Mouse (Mus musculus) lung, adult 2 months (tissue): ENCODE measurements around the gene Tceal3.

Experiments
- CTCF ChIP-seq: fragments of 200-500 bp; IDR thresholded peaks from 2 replicates; pipeline ENCODE4 v1.5.1; 2011; ENCODE audit warnings: mild to moderate bottlenecking, low read length, control low read depth; ENCODE audit not compliant: insufficient read depth
- POLR2A ChIP-seq: fragments of 200-500 bp; IDR thresholded peaks from 2 replicates; pipeline ENCODE4 v1.6.1; 2011; ENCODE audit warnings: low read depth, mild to moderate bottlenecking, control low read depth, low read length, borderline replicate concordance; ENCODE audit errors: extremely low read depth

DNA sequence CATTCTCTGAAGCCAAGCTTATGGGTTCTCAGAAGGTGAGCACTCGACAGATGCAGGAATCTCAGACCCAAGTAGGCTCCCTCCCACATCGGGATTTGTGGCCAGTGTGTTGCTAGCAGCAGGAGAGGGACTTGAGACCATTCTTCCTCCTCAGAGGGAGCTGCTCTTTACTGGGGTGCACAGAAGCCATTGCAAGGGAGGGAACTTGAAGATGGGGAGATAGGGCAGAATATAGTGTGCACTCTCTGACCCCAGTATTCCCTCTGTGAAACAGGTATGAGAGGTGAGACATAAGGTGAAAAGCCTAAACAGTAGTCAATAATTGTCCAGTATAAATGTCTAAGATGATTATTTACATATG lies 235 bp downstream of the Tceal3 start:
- TF ChIP-seq POLR2A (no peak), CTCF (no peak)
